Mouse (Mus musculus) heart, embryonic 13.5 days (tissue): ENCODE data around the gene Fam209. TPM values are rescaled to one million over a fixed set of nuclear protein-coding genes. Genes with fewer than 3 reads are reported as not detected.

Experiments
- ATAC-seq: fragments of 200-750 bp; cut with Nextera tagmentation; 2 replicates; pipeline ENCODE4 v1.8.0; 2017; ENCODE audit warnings: moderate TSS enrichment; ENCODE audit not compliant: insufficient number of reproducible peaks, low FRiP score, low TSS enrichment; ENCODE audit errors: extremely low read depth
- H3K27ac ChIP-seq: fragments of 300-500 bp; sonication (generic); replicated peaks from 2 replicates; pipeline ENCODE4 v1.5.1; 2015; ENCODE audit warnings: moderate library complexity, mild to moderate bottlenecking, inconsistent platforms
- H3K27me3 ChIP-seq: fragments of 300-500 bp; sonication (generic); replicated peaks from 2 replicates; pipeline ENCODE4 v1.6.1; 2015; ENCODE audit warnings: mild to moderate bottlenecking, inconsistent platforms
- H3K36me3 ChIP-seq: fragments of 300-500 bp; sonication (generic); 2 replicates; pipeline ENCODE4 v1.6.1; 2015; ENCODE audit warnings: mild to moderate bottlenecking, inconsistent platforms
- H3K4me1 ChIP-seq: fragments of 300-500 bp; sonication (generic); 2 replicates; pipeline ENCODE4 v1.6.1; 2015; ENCODE audit warnings: inconsistent platforms
- H3K4me2 ChIP-seq: fragments of 300-500 bp; sonication (generic); 2 replicates; pipeline ENCODE4 v1.6.1; 2015; ENCODE audit warnings: inconsistent platforms, mild to moderate bottlenecking, moderate library complexity
- H3K4me3 ChIP-seq: fragments of 300-500 bp; sonication (generic); 2 replicates; pipeline ENCODE4 v1.5.1; 2015; ENCODE audit warnings: moderate library complexity, mild to moderate bottlenecking, inconsistent platforms
- H3K9ac ChIP-seq: fragments of 300-500 bp; sonication (generic); 2 replicates; pipeline ENCODE4 v1.6.1; 2015; ENCODE audit warnings: inconsistent platforms, mild to moderate bottlenecking, moderate library complexity
- H3K9me3 ChIP-seq: fragments of 300-500 bp; sonication (generic); 2 replicates; pipeline ENCODE4 v1.6.1; 2016; ENCODE audit warnings: inconsistent platforms
- WGBS: fragments of 180-500 bp; shearing (Covaris S2); methylation state at CpG from one replicate; pipeline ENCODE4 v1.1.7; 2015; ENCODE audit warnings: mixed read lengths; 5-methylcytosine and 5-hydroxymethylcytosine counted together
- polyA plus RNA-seq: library from polyadenylated mRNA; unstranded; fragments of >200 nt; fragmentation: Nextera tagmentation; extraction: Ambion mirVana; gene quantifications from 2 replicates; pipeline ENCODE4 v1.2.1, GENCODE M21; 2015

Gene Fam209
- polyA plus RNA-seq, 1 experiment from 2014 or later, result 0.21 TPM

DNA sequence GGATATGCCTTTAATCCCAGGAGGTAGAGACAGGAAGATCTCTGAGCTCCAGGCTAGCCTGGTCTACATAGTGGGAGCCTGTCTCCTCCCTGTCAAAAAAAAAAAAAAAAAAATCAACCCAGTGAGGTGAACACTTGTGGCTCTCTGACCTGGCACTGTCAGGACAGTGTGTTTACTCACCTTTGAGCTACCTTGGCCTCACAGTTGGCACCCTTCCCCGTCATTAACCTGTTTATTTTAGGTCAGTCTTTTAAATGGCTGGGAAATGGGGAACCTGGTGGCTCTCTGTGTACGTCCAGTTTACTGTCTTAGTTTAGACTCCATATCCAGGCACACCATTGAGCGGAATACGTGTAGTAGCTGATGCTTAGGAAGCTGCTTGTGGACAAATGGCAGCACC, 20.3 kb upstream of the Fam209 start:
- no peak for ATAC-seq
- H3K27ac ChIP-seq, result no peak overlapping the region
- no peaks in the 10 kb centered on the region for H3K27me3 ChIP-seq
- H3K4me1 ChIP-seq, result no peaks in the 10 kb centered on the region
- H3K9me3 ChIP-seq, result no peaks in the 10 kb centered on the region
- H3K9ac ChIP-seq, result no peak overlapping the region
- WGBS, result 91% methylated on average over 4 of the region's 4 CpGs
- peaks cover 85% of the 10 kb centered on the region for H3K36me3 ChIP-seq
- no peak overlapping the region for H3K4me2 ChIP-seq
- H3K4me3 ChIP-seq, result no peak overlapping the region

DNA sequence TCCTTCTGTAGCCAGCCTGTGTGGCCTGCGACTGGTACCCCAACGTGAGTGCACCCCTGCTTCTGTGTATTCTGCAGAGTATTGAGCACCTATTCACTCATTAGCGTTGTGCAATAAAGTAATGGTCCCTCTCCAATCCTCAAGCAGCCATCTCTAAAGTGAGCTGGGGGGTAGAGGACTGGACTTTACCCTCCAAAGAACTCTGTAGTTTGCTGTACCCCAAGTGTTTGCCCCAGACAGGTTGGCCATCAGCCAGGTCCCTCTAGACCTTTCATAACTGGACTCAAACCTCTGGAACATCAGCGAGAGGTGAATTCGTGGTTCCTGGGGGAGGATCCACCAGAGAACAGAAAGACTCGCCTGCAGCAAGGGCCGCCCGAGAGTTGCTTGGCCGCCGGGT, 19.9 kb upstream of the Fam209 start:
- no peak for ATAC-seq
- Histone ChIP-seq H3K9ac (no peak overlapping the region), H3K27me3 (no peaks in the 10 kb centered on the region), H3K4me3 (no peak overlapping the region), H3K9me3 (no peaks in the 10 kb centered on the region), H3K4me2 (no peak overlapping the region), H3K4me1 (no peaks in the 10 kb centered on the region), H3K27ac (no peak overlapping the region), H3K36me3 (peaks cover 85% of the 10 kb centered on the region)
- WGBS, result 88% methylated on average over 10 of the region's 10 CpGs

DNA sequence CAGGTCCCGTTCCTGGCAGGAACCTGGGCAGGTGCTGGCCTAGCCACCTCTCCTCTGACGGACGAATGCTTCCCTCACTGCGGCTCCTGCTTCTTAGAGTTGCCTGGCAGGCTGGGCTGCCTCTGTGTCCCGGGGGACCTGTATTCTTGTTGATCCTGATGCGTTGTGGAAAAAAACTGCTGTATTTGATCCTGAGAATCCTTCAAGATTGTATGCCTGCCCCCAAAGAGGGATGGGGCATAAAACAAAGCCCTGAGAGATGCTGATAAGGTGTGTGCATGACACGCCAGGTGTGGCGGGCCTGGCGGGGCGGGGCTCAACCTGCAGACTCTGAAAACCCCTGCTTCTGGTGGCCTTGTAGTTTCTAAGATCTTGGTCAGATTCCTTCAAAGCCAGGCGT, 13.8 kb upstream of the Fam209 start, which contains the start of gene Gcnt7:
Gene Gcnt7 (minus strand): TSS at position 101 of the 400 bp plus-strand sequence.
- ATAC-seq, result no peak
- 84% methylated on average over 11 of the region's 11 CpGs for WGBS
- Histone ChIP-seq H3K27me3 (no peaks in the 10 kb centered on the region), H3K36me3 (peaks cover 58% of the 10 kb centered on the region), H3K9ac (no peak within 1 kb of the TSS), H3K4me1 (peaks cover 10% of the 10 kb centered on the region), H3K9me3 (no peaks in the 10 kb centered on the region), H3K4me3 (no peak within 1 kb of the TSS), H3K4me2 (no peak within 1 kb of the TSS), H3K27ac (no peak within 1 kb of the TSS)

GRCm38 (mm10) chr2:172460647-172461046, 11.7 kb upstream of the Fam209 start:
- Histone ChIP-seq H3K27me3 (no peaks in the 10 kb centered on the region), H3K9ac (no peak overlapping the region), H3K36me3 (peaks cover 67% of the 10 kb centered on the region), H3K27ac (no peak overlapping the region), H3K4me1 (peaks cover 10% of the 10 kb centered on the region), H3K4me2 (no peak overlapping the region), H3K4me3 (no peak overlapping the region), H3K9me3 (no peaks in the 10 kb centered on the region)
- WGBS, result 61% methylated on average over 2 of the region's 2 CpGs
- ATAC-seq, result no peak

DNA sequence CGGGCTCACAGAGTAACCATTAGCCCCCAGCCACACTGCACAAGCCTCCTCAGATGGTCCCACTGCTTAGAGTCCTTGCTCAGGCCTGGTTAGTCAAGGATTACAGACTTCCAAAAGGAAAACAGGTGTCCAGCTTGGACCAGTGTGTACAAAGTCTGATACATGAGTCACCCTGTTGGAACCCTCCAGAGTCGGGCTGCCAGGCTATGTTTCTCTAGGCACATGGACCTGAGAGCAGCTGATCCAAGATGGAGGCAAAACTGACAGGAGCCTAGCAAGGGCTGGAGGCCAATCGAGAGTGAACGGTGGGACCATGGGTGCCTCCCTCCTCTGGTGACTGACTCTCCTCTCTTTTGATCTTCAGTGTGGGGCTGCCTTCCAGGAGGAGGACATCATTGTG, 9.5 kb upstream of the Fam209 start:
- Histone ChIP-seq H3K4me2 (no peak overlapping the region), H3K36me3 (peaks cover 71% of the 10 kb centered on the region), H3K27ac (no peak overlapping the region), H3K9me3 (no peaks in the 10 kb centered on the region), H3K4me3 (no peak overlapping the region), H3K4me1 (peaks cover 10% of the 10 kb centered on the region), H3K27me3 (no peaks in the 10 kb centered on the region), H3K9ac (no peak overlapping the region)
- 89% methylated on average over 4 of the region's 4 CpGs for WGBS
- no peak for ATAC-seq

GRCm38 (mm10) chr2:172466427-172467132, 5.7 kb upstream of the Fam209 start:
- WGBS, result 88% methylated on average over 11 of the region's 11 CpGs
- no peak for ATAC-seq
- H3K27me3 ChIP-seq, result no peaks in the 10 kb centered on the region
- H3K9ac ChIP-seq, result no peak overlapping the region
- 0 out of 2 replicates have a peak, but pooled peaks cover 3% of the 10 kb centered on the region for H3K4me1 ChIP-seq
- no peak overlapping the region for H3K4me2 ChIP-seq
- no peaks in the 10 kb centered on the region for H3K9me3 ChIP-seq
- H3K27ac ChIP-seq, result no peak overlapping the region
- no peak overlapping the region for H3K4me3 ChIP-seq
- H3K36me3 ChIP-seq, result peaks cover 88% of the 10 kb centered on the region

DNA sequence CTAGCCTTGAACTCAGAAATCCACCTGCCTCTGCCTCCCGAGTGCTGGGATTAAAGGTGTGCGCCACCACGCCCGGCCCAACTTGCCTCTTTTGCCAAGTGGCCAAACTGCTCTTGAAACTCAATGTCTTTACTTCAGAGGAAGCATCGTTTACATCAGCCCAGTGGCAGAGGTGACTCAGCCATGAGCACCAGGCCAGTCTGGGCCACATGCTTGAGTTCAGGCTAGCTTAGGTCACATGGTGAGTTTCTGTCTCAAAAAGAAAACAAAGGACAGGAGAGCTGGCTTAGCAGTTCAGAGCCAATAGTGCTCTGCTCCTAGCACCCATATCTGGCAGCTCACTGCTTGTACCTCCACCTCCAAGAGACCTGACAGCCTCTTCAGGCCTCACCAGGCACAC, 5.1 kb upstream of the Fam209 start:
- Histone ChIP-seq H3K4me3 (no peak overlapping the region), H3K36me3 (peaks cover 85% of the 10 kb centered on the region), H3K27ac (no peak overlapping the region), H3K9me3 (no peaks in the 10 kb centered on the region), H3K9ac (no peak overlapping the region), H3K4me2 (no peak overlapping the region), H3K4me1 (0 out of 2 replicates have a peak, but pooled peaks cover 3% of the 10 kb centered on the region), H3K27me3 (no peaks in the 10 kb centered on the region)
- no peak for ATAC-seq
- 90% methylated on average over 5 of the region's 5 CpGs for WGBS

DNA sequence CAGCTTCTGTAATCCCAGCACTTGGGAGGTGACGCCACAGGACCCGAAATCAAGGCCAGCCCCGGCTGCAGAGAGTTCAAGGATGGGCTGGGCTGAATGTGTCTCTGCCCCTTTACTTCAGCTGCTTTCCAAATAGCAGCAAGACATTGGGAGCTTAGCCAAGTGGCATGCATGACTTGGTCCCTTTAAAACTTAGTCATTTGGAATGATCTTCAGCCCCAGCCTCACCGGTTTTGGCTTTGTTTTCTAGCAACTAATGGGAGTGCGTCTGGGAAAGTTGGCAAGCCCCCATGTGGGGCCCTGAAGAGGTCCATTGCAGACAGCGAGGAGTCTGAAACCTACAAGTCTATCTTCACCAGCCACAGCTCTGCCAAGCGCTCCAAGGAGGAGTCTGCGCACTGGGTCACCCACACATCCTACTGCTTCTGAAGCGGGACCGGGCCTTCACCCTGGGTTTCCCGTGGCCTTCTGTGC, 3.9 kb upstream of the Fam209 start:
- Histone ChIP-seq H3K27me3 (no peaks in the 10 kb centered on the region), H3K27ac (no peak overlapping the region), H3K9me3 (no peaks in the 10 kb centered on the region), H3K36me3 (peaks cover 73% of the 10 kb centered on the region), H3K4me1 (peaks cover 11% of the 10 kb centered on the region), H3K4me2 (no peak overlapping the region), H3K4me3 (no peak overlapping the region), H3K9ac (no peak overlapping the region)
- ATAC-seq, result no peak
- 91% methylated on average over 11 of the region's 11 CpGs for WGBS

DNA sequence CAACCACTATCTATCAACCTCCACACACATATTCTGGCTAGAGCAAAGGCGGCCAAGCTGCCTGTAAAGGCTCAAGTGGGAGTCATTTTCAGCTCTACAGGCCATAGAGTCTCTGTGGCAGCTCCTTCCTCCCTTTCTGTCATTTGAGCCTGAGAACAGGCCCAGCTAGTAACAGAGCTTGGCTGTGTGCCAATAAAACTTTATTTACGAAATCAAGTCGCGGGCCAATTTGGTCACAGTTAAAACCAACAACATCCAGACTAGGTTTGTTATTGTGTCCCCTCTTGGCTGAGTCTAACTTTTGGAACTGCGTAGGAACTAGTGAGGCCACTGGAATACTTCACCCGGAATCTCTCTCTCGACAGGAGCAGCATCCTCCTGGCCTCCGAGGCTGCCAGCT, 1.3 kb downstream of the Fam209 start:
- Histone ChIP-seq H3K4me3 (no peak overlapping the region), H3K4me1 (peaks cover 23% of the 10 kb centered on the region), H3K36me3 (peaks cover 22% of the 10 kb centered on the region), H3K9ac (0 out of 2 replicates have a peak overlapping the region, but pooled peaks have one; percentile 3), H3K4me2 (no peak overlapping the region), H3K27me3 (no peaks in the 10 kb centered on the region), H3K9me3 (no peaks in the 10 kb centered on the region), H3K27ac (0 out of 2 replicates have a peak overlapping the region, but pooled peaks have one; percentile 29)
- ATAC-seq, result no peak
- whole genome bisulfite sequencing, result 58% methylated on average over 8 of the region's 8 CpGs

DNA sequence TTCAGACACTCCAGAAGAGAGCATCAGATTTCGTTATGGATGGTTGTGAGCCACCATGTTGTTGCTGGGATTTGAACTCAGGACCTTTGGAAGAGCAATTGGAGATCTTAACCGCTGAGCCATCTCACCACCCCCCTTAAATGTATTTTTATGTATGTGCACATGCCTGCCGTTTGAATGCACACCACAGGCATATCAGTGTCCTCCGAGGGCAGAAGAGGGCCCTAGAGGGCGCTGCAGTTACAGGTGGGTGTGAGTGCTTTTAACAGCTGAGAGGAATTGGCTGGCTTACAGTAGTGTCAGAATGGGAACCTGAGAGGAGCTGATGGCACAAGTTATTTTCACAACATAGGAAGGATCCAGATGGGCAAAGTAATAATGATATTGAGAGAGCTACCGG, 2.6 kb downstream of the Fam209 start:
- Histone ChIP-seq H3K9ac (no peak overlapping the region), H3K27me3 (no peaks in the 10 kb centered on the region)
- 28% methylated on average over 6 of the region's 6 CpGs for WGBS

GRCm38 (mm10) chr2:172476707-172477260, 4.5 kb downstream of the Fam209 start:
- ATAC-seq, result no peak
- no peaks in the 10 kb centered on the region for H3K27me3 ChIP-seq
- no peaks in the 10 kb centered on the region for H3K36me3 ChIP-seq
- peaks cover 22% of the 10 kb centered on the region for H3K4me1 ChIP-seq
- peak overlapping the region; percentile 68 for H3K27ac ChIP-seq
- H3K4me3 ChIP-seq, result peak overlapping the region; percentile 49; the same call in 1 of the 2 replicates
- 12% methylated on average over 10 of the region's 10 CpGs for WGBS
- peak overlapping the region; percentile 49 for H3K4me2 ChIP-seq
- peak overlapping the region; percentile 11; the same call in 1 of the 2 replicates for H3K9ac ChIP-seq
- H3K9me3 ChIP-seq, result no peaks in the 10 kb centered on the region

More for the DNA sequence above, 2.6 kb downstream of the Fam209 start:
- no peak for ATAC-seq
- H3K27ac ChIP-seq, result no peak overlapping the region
- no peak overlapping the region for H3K4me2 ChIP-seq
- no peak overlapping the region for H3K4me3 ChIP-seq
- no peaks in the 10 kb centered on the region for H3K9me3 ChIP-seq
- peaks cover 8% of the 10 kb centered on the region for H3K36me3 ChIP-seq
- peaks cover 22% of the 10 kb centered on the region for H3K4me1 ChIP-seq
